8 mouse cellular contexts compared by ENCODE assay signal in the genomic region with DNA sequence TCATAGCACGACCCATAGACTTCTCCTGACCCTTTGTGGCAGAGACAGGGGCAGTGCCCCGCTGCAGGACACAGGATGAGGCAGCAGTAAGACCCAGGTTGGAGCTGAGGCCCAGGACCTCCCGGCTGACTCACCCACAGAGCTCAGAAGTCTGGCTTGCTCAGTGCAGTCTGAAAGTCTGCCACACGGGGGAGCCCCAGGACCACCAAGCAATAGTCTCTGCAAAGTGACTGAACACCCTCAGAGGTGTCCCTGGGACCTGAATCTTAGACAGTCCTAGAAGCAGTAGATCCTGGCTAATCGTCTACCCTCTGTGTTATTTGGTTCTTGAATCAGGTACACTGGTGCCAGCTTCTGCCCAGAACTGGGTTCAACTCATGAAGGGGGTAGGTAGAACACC. TPM values are rescaled to one million over a fixed set of nuclear protein-coding genes. Genes with fewer than 3 reads are reported as not detected.
DNase-seq lines count a peak whose midpoint lies in the region; ATAC-seq lines count a peak whose summit lies in the region.

No protein-coding gene starts in this region.

- no peaks in the 10 kb centered on the region for H3K9me3 ChIP-seq in hindbrain, embryonic 15.5 days

- peak; percentile 71 for ATAC-seq in hindbrain, embryonic 15.5 days (ENCODE audit: low FRiP score, low read depth)

- H3K36me3 ChIP-seq in hindbrain, embryonic 15.5 days = peaks cover 66% of the 10 kb centered on the region

- no peak overlapping the region for H3K9ac ChIP-seq in hindbrain, embryonic 15.5 days

- no peaks in the 10 kb centered on the region for H3K27me3 ChIP-seq in hindbrain, embryonic 15.5 days

- no peak overlapping the region for H3K4me2 ChIP-seq in hindbrain, embryonic 15.5 days

- no peak overlapping the region for H3K27ac ChIP-seq in hindbrain, embryonic 15.5 days (replicated peaks)

- peak; percentile 82 for DNase-seq in R1 (ENCODE audit: low read depth, low spot score)
- peak; percentile 97 to 98 for DNase-seq in cerebellum, postnatal 25 days
- DNase-seq in frontal cortex, postnatal 36 days (ENCODE audit: low spot score in 2 of 2) = peak; percentile 95 to 96
- peak; percentile 90 to 93 for DNase-seq in layer of hippocampus, postnatal 36 days
- peak; percentile 96 for DNase-seq in lung, postnatal 36 days
- DNase-seq in right cerebral cortex, adult 18-20 months = peak; percentile 86
- DNase-seq in urinary bladder, adult 2 months (ENCODE audit: low spot score) = peak; percentile 89

- WGBS in hindbrain, embryonic 15.5 days = 7% methylated on average over 5 of the region's 5 CpGs

- no peak overlapping the region for H3K4me3 ChIP-seq in hindbrain, embryonic 15.5 days

- H3K4me1 ChIP-seq in hindbrain, embryonic 15.5 days (replicated peaks) = peaks cover 21% of the 10 kb centered on the region

RNA-seq across cellular contexts. Expression of a gene that starts 8.1 kb away (rescaled TPM):
- 168 and 179 TPM in 2 replicates for polyA plus RNA-seq in hindbrain, embryonic 15.5 days (2015; fragmentation: Nextera tagmentation; extraction: Ambion mirVana)
- total RNA-seq in layer of hippocampus, postnatal 36 days (2021) = 10 to 100 TPM; 63.2 to 64.7 TPM
- 153 and 165 TPM in 2 replicates for polyA plus RNA-seq in urinary bladder, adult 2 months (2012; rRNA removed)

RNA-seq across cellular contexts. Expression of a gene that starts 8.7 kb away (rescaled TPM):
- 31.2 and 32.0 TPM in 2 replicates for polyA plus RNA-seq in hindbrain, embryonic 15.5 days (2015; fragmentation: Nextera tagmentation; extraction: Ambion mirVana)
- total RNA-seq in layer of hippocampus, postnatal 36 days (2021) = 10 to 100 TPM; 16.0 to 18.0 TPM
- 25.8 and 33.1 TPM in 2 replicates for polyA plus RNA-seq in urinary bladder, adult 2 months (2012; rRNA removed)

RNA-seq across cellular contexts. Expression of a gene that starts 32.5 kb away (rescaled TPM):
- 2.0 and 2.9 TPM in 2 replicates for polyA plus RNA-seq in hindbrain, embryonic 15.5 days (2015; fragmentation: Nextera tagmentation; extraction: Ambion mirVana)
- total RNA-seq in layer of hippocampus, postnatal 36 days (2021) = 1 to 10 TPM in 1 of 2 experiments, not detected in 1; 1.3 TPM
- polyA plus RNA-seq in urinary bladder, adult 2 months (2012; rRNA removed) = 0.44 and 0.72 TPM in 2 replicates

RNA-seq across cellular contexts. Expression of a gene that starts 46.8 kb away (rescaled TPM):
- polyA plus RNA-seq in hindbrain, embryonic 15.5 days (2015; fragmentation: Nextera tagmentation; extraction: Ambion mirVana) = 30.4 and 35.2 TPM in 2 replicates
- total RNA-seq in layer of hippocampus, postnatal 36 days (2021) = 10 to 100 TPM; 63.6 to 69.1 TPM
- polyA plus RNA-seq in urinary bladder, adult 2 months (2012; rRNA removed) = 40.0 and 42.7 TPM in 2 replicates
